Mouse (Mus musculus) liver (tissue): ENCODE data around the gene Pofut2.

Source experiments
- DNase-seq: peaks from one replicate; pipeline ENCODE4 v3.0.0-alpha.2; 2020; ENCODE audit warnings: mixed read lengths

The Pofut2 gene

GRCm38 (mm10) chr10:77231861-77232755, 26.9 kb upstream of the Pofut2 start:
- DNase-seq, result peak; percentile 91

DNA sequence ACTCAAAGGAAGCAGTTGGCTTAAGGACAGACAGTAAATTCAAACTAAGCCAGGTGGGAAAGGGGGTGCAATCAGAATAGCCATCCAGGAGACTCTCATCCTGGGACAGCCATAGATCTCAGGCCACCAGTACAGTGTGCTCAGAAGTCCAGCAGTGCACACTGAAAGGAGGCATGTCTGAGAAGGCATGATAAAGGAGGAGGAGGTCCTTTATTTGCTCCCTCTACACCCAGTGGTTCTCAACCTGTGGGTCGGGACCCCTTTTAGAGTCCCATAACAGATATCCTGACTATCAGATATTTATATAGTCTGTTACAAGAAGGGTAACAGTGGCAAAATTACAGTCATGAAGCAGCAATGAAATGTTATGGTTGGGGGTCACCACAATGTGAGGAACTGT, 25.8 kb upstream of the Pofut2 start:
- peak; percentile 55 for DNase-seq

- no peak for DNase-seq
Observed at GRCm38 (mm10) chr10:77234991-77235616, 23.9 kb upstream of the Pofut2 start.

DNA sequence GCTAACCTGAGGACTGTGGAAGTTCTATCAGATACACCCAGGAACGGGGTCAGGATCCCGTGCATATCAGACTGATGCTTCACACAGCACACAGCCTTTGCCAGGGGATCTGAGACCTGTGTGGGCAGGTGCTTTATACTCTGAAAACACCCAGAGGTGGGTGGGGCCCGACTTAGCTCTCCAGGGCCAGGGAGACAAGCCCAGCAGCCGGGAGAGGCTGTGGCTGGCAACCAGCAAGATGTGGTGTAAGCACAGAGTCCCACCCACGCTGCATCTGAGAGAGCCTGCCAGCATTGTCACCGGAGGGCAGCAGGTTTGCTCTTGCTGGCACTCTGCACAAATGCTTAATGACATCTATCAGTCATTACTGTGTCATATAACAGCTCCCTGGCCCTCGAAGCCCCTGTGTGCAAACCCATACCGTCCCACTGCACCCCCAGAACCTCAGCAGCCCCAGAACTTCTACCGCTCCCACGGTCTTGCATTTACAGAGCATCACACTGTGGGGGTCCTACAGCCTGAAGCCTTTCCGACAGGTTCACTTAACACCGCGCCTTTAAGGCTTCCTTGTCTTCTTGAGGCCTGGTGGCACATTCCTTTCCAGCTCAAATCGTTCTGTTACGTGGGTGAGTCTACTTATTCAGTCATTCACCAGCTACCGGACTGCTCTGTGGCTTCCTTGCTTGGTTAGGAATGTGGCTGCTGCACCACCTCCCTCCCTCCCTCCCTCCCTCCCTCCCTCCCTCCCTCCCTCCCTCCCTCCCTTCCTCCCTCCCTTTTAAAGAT, 21.0 kb upstream of the Pofut2 start:
- peak; percentile 55 for DNase-seq

DNA sequence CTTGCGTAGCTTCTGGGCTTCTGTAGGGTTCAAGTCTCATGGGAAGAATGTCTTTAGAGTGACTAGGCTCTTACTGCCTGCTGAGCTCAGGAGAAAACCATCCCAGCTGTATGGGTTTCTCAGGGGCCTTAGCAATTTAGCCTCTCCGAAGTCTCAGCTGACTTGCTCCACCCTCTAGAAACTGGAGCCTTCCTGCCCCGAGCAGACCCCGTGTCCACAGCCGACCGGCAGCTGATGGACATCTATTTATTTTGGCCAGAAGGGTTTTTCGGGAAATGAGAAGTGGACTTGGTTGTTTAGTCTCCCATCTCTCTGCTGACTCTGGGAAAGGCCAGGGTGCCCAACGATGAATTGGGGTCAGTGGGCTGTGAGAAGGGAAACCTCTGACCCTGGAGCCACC, 18.3 kb upstream of the Pofut2 start:
- DNase-seq, result no peak

- no peak for DNase-seq
Observed at GRCm38 (mm10) chr10:77242396-77242795, 16.6 kb upstream of the Pofut2 start.

DNA sequence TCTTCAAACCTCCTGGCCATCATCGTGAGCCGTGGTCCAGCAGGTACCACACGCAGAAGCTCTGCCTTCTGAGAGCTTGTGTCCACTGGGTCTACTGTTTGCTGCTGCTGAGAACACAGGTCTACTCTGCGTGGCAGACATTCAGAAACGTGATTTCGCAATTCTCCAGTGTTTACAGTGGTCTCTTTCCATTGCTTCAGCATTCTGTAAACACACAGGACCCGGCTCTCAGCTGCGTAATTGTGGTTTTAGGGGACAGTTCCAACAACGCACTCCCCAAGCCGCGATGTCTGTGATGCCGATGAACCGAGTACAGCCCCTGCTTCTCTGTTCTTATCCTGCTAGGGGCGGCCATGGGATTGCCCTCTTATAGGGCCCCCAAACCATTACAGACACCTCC, 16.1 kb upstream of the Pofut2 start:
- no peak for DNase-seq

DNA sequence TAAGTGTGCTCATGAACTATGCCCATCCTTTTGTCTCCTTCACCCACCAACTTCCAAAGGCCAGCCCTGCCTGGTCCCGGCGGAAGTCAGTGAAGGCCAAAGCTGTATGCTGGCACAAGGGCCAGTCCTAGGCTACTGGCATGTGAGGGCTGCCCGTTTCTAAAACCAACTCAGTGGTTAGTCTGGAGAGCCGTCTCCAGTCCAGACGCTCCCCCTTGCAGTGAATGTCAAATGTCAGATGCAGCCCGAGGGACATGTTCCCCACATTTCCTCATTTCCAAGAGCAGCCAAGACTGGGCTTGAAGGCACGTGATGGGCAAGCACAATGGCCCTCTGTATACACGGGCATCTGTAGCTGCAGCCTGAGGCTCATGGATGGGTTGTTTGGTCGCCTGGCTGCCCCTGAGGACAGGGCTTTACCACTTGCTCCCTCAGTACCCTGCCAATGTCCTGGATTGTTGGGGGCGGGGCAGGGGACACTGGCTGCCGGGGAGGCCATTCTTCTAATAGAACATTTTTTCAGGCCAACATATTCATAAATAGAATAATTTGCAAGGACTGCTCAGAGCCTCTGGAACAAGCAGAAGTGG, 15.4 kb upstream of the Pofut2 start:
- no peak for DNase-seq

DNA sequence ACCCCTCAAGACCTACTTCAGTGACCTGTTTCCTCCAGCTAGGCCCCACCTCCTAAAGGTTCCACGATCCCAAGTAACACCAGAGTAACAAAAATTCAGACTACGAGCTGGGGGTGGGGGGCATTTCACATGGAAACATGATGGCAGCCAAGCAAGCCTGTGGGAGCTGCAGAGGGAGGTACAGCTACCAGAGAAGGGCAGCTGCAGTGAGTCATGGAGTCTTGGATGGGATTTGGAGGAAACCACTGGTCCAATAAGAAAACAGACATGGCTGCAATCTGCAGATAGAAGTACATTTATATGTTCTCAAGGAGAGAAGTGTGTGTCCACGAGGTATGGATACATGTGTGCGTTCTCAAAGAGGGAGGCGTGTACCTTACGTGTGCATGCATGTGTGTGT, 14.2 kb upstream of the Pofut2 start:
- DNase-seq, result no peak

DNA sequence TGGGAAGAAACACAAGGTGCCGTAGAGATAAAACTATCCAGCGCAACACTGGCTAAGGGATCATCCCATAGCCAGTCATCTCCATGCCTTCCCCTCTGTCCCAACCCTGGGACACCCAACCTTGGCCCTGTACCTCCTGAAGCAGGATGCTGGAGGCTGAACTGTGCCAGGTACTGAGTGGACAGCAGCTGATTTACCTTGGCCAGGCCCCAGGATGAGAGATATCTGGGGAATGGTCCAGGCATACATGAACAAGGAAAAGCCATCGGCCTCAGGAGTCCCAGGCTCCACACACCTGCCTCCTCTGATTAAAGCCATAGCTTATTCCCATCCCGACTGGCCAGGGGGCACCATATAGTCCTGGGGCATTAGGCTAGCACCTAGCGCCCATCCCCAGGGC, 12.0 kb upstream of the Pofut2 start:
- DNase-seq, result no peak

- no peak for DNase-seq
Observed at GRCm38 (mm10) chr10:77247707-77248106, 11.3 kb upstream of the Pofut2 start.

- DNase-seq, result peak; percentile 28
Observed at GRCm38 (mm10) chr10:77251223-77251783, 7.7 kb upstream of the Pofut2 start.

- no peak for DNase-seq
Observed at GRCm38 (mm10) chr10:77251784-77252539, 7.1 kb upstream of the Pofut2 start.

GRCm38 (mm10) chr10:77252790-77253189, 6.2 kb upstream of the Pofut2 start:
- DNase-seq, result peak; percentile 81

DNA sequence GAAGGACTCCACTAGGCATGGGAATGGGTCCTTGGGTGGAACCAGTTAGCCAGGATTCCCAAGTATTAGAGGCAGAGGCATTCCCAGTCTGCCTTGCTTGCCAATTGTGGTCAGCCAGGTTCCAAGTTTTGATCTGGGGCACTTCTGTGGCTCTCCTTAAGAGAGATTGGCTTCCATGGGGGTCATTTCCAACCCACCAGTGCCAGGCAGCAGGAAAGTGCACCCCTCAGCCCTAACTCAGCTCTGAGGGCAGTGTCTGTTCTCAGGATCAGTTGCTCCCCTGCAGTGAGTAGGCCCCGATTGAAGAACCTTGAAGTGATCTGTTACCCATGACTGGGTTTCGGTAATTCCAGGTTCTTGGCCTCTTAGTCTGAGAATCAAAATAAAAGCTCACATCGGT, 3.8 kb upstream of the Pofut2 start:
- DNase-seq, result no peak

DNA sequence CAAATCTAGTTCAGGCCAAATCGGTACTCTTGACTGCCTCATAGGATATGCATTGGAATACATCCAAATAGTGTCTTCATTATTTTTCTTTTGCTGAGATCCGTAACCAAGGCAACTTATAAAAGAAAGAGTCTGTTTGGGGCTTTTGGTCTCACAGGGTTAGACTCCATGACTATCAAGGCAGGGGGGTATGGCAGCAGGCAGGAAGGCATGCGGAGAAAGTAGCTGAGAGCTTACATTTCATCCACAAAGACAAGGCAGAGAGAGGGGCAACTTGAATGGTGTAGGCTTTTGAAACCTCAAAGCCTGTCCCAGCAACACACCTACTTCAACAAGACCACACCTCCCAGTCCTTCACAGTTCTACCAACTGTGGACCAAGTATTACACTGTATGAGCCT, 3.3 kb upstream of the Pofut2 start:
- DNase-seq, result no peak

DNA sequence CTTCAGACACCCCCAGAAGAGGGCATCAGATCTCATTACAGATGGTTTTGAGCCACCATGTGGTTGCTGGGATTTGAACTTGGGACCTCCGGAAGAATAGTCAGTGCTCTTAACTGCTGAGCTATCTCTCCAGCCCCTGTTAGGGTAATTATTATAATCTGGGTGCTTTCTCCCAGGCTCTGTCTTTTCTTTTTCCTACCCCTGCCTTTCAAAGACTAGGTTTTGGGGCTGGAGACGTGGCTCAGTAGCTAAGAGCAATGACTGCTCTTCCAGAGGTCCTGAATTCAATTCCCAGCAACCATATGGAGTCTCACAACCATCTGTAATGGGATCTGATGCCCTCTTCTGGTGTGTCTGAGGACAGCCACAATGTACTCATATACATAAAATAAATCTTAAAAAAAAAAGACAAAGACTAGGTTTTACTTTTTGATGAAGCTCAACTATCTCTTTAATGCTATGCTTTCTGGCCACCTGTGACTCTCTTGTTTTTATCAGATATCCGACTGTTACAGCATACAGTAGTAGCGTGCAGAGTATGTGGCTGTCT, 902 bp upstream of the Pofut2 start:
- DNase-seq, result no peak

DNA sequence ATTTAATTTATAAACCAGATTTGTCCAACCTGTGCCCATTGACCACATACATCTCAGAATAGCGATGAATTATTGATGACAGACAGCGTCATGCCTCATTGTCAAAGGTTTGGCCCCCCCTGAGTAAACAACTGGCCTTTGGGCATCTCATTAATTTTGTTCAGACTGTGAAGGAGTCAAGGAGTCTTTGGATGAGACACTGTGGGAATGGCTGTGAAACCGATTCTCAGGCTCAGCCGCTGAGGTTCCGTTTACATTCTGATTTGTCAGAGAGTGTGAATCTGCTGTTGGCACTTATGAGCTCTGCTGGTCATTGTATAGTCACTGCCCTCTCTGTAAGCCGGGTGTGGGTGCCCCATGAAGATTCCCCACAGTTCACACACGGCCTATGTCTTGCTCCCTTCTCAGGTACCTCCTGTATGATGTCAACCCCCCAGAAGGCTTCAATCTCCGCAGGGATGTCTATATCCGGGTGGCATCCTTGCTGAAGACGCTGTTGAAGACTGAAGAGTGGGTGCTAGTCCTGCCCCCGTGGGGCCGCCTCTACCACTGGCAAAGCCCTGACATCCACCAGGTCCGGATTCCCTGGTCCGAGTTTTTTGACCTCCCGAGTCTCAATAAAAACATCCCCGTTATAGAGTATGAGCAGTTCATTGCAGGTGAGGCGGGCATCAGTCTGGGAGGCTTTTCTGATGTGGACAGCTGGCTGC, 1.3 kb downstream of the Pofut2 start:
- DNase-seq, result no peak

DNA sequence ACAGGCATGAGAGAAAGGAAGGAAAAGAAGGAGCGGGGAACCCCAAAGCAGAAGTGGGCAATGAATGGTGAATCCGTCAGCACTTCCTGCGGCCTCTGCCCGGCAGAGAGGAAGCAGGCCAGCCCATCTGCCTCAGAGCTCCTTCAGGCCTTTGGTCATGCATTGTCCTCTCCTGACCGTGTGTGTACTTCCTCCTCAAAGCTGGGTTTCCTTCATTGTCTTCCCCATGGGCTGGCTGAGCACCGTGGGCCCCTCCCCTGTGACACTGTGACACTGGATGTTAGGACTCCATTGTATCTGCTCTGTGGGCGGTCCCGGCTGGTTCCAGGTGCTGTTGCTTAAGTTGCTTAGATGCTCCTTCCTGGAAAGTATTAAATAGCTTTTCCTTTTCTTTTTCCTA, 7.3 kb downstream of the Pofut2 start:
- DNase-seq, result peak; percentile 30

GRCm38 (mm10) chr10:77267027-77267426, 8.0 kb downstream of the Pofut2 start:
- DNase-seq, result peak; percentile 3

DNA sequence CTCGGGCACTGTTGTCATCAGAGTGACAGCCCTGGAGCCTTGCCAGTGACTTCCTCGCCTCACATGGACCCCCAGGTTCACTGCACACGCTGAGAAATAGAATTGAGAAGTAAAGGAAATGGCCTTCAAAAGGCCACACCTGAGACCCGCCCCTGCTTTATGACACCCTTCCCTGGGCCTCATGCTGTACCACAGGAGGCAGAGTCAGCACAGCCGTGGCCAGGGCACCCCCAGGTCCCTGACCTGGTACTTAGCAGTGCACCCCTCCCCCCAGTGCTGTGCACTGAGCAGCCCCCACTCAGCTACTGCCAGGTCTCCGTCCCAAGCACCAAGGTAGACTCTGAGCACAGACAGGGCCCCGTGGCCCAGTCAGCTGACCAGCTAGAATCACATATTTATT, 10.1 kb downstream of the Pofut2 start:
- peak; percentile 2 for DNase-seq
